Mouse (Mus musculus) ovary, adult 18-20 months (tissue): ENCODE measurements around the gene Gm7102.
"Not testable (repeated sequence)": the region's sequence is repeated elsewhere in the genome, so short reads cannot be mapped to it uniquely, and the experiment has no call there.

Experiments
- DNase-seq: peaks from one replicate; pipeline ENCODE4 v3.0.0; 2022; ENCODE audit warnings: low spot score, mixed read lengths

Gene Gm7102

GRCm38 (mm10) chr19:61175756-61176324, at the start of gene Gm7102:
Gene Gm7102 (minus strand): TSS chr19:61176309.
- DNase-seq, result no peak

DNA sequence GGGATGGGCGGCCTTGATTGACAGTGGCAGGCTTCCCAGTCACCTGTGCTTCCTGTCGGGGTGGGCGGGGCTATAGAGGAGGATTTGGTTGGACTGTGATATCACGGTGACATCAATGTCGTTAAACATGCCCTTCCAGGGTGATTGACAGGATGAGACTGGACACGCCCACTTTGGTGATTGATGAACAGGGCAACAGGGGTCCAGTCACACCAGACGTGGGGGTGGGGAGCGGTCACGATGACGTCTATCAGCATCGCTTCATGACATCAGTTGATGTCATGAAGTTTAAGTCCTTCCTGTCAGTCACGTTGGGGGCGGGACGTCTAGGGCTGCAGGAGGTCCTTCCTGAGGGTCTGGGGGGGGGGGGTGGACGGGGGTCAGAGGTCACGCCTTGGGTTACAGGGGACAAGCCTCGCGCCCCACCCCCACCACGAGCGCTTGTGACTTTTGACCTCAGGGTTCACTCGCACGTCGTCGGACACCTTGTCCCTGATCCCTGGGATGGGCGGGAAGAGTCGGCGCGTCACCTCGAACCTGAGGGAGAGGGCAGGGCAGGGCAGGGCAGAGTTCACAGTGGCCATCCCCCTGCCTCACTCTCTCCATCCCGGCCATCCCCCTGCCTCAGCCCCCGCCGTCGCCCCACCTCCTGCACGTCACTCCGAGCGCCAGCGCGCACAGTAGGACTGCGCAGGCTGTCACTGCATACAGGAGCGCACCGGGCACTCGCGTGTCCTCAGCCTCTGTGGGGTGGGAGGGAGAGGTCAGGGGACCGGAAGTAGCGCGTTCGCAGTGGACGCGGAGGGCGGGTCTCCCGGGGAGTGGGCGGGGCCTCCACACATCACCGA, 48.8 kb upstream of the Gm7102 start:
- no peak for DNase-seq

GRCm38 (mm10) chr19:61223706-61224328, 47.7 kb upstream of the Gm7102 start:
- no peak for DNase-seq

DNA sequence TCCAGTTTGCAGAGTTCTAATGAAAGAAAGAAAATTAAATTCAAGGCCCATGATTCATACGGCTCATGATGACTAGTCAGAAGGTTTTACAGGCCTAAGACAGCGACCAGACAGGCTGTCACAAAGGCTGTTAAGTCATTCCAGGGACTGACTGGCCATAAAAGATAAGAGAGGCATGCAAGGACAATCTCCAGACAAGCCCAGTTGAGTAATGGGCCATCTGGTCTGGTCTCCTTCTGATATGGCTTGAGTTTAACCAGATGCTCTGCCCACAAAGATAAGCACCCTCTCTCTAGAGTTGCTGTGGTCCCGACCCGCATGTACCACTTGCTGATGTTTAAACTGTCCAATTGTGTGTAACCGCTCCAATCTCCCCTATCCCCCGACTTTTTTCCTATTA, 31.4 kb upstream of the Gm7102 start:
- DNase-seq, result not testable (repeated sequence)

GRCm38 (mm10) chr19:61199836-61200235, 23.7 kb upstream of the Gm7102 start:
- DNase-seq, result no peak

DNA sequence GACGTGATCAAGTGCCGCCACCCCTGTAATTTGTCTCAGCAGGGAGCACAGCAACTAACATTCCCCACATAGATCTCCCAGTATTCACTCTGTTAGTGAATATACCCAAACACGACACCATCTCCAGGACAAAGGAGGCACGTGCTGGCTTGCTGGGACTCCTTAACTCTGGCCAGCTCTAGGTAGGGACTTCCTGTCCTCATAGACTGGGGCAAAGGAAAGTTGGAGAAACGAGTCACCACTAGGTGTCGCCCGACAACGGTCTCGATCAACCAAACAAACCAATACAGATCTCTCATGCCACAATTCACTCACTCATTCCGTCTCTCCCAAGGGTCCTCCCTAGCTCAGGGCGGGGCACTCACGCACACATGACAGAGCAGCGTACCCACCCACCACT, 23.2 kb upstream of the Gm7102 start:
- DNase-seq, result peak; percentile 71

GRCm38 (mm10) chr19:61183590-61183989, 7.5 kb upstream of the Gm7102 start, which contains the start of gene Gm6020:
Gene Gm6020 (plus strand): TSS chr19:61183890.
- DNase-seq, result not testable (repeated sequence)

GRCm38 (mm10) chr19:61151701-61152420, 24.2 kb downstream of the Gm7102 start:
- DNase-seq, result no peak

- DNase-seq, result no peak
Measured at GRCm38 (mm10) chr19:61151372-61151700, 24.8 kb downstream of the Gm7102 start.

GRCm38 (mm10) chr19:61141299-61141698, 34.8 kb downstream of the Gm7102 start:
- DNase-seq, result no peak

DNA sequence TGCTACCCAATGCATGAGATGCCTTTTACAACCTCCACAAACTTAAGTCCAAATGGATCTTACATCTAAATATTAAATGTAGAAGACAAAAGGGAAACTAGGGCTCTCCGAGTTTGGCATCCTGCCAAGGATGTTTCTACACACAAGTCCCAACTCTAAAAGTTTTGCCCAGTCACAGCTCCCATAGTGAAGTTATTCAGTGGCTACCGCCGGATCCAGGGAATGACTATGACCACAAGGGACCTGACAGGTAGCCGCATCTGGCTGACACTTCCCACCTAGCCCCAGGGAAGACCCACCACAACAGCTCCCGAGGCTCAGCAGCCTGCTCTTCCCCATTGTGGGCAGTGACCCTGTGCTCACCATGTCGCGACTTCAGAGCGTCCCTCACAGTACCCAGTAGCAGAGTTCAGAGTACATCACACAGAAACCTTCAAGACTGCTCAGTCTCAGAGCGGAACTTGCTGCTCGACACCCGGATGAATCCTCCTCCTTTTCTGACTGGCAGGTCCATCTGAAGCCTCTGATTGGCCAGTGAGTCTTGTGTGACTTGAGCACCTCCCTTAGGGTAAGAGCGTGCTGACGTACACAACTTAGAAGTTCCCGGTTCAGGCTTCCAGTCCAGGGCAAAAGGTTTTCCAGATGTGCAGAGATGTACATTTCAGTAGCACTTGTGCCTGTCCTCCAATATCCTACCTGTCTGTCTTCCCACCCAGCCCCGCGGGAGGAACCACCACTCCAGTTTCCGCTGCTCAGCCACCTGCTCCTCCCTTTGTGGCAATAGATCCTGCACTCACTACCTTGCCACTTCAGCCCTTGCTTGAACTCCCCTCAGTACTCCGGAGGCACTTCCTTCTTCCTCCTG, 35.5 kb downstream of the Gm7102 start, which contains the start of gene Zfp950:
Zfp950 (minus strand) TSS at position 499 of the 865 bp plus-strand sequence.
- DNase-seq, result peak; percentile 85

DNA sequence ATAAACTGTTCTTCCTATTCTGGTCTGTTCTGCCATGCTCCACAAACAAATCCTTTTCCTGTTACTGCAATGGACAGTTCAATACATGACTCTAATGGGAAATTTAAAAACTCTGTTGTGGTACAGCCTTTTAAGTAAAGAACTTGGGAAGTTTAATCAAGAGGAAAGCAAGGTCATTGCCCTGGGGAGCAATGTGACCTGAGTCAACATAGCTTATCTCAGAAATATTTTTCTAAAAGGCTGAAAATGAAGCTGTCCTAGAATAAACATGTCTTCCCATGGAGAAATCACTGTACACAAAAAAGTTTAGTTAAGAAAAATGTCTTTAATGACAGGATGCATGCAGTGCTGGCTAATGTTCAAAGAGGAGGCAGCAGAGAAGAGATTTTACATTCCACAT, 37.5 kb downstream of the Gm7102 start:
- no peak for DNase-seq

- no peak for DNase-seq
Measured at GRCm38 (mm10) chr19:61131096-61131495, 45.0 kb downstream of the Gm7102 start.
